Mouse (Mus musculus) macrophage (primary cell): ENCODE measurements around the gene Esam. TPM values are rescaled to one million over a fixed set of nuclear protein-coding genes. Genes with fewer than 3 reads are reported as not detected.
A peak's percentile ranks its signal among the peaks of the same experiment; 100 is the strongest.

Experiments used
- H3K27ac ChIP-seq: fragments of 350-480 bp; formaldehyde crosslinking; 2 replicates; pipeline ENCODE4 v1.9.0; 2021
- H3K36me3 ChIP-seq: fragments of 350-480 bp; formaldehyde crosslinking; 2 replicates; pipeline ENCODE4 v1.9.0; 2021; ENCODE audit errors: inconsistent target
- H3K4me3 ChIP-seq: fragments of 350-480 bp; formaldehyde crosslinking; 2 replicates; pipeline ENCODE4 v1.9.0; 2021; ENCODE audit errors: inconsistent target
- H3K79me2 ChIP-seq: fragments of 350-480 bp; formaldehyde crosslinking; 2 replicates; pipeline ENCODE4 v1.9.0; 2021; ENCODE audit errors: inconsistent target
- WGBS: methylation state at CpG from one replicate; pipeline ENCODE4 v1.1.7; 2026; ENCODE audit warnings: inconsistent platforms; ENCODE audit not compliant: missing documents; 5-methylcytosine and 5-hydroxymethylcytosine counted together
- polyA plus RNA-seq: library from polyadenylated mRNA; stranded (reverse); fragments of 250-400 nt; gene quantifications from 3 replicates; pipeline ENCODE4 v1.2.4, GENCODE M21; 2018; ENCODE audit warnings: inconsistent platforms

Esam gene
- polyA plus RNA-seq, 1 experiment from 2014 or later, result 0.17 TPM

GRCm38 (mm10) chr9:37541851-37542642 lies 14.2 kb downstream of the Esam start:
- Histone ChIP-seq H3K27ac (no peak overlapping the region), H3K36me3 (no peaks in the 10 kb centered on the region), H3K79me2 (no peaks in the 10 kb centered on the region), H3K4me3 (no peak overlapping the region)
- WGBS, result 84% methylated on average over 7 of the region's 7 CpGs

GRCm38 (mm10) chr9:37543869-37544440 lies 16.1 kb downstream of the Esam start:
- 54% methylated on average over 12 of the region's 12 CpGs for WGBS
- H3K27ac ChIP-seq, result no peak overlapping the region
- H3K4me3 ChIP-seq, result peak overlapping the region; percentile 37
- no peaks in the 10 kb centered on the region for H3K36me3 ChIP-seq
- H3K79me2 ChIP-seq, result no peaks in the 10 kb centered on the region

GRCm38 (mm10) chr9:37544447-37545165 lies 16.7 kb downstream of the Esam start:
- Histone ChIP-seq H3K36me3 (no peaks in the 10 kb centered on the region), H3K27ac (no peak overlapping the region), H3K79me2 (no peaks in the 10 kb centered on the region), H3K4me3 (peak overlapping the region; percentile 37)
- 8% methylated on average over 27 of the region's 29 CpGs for WGBS

- 74% methylated on average over 10 of the region's 17 CpGs for WGBS
- Histone ChIP-seq H3K4me3 (no peak overlapping the region), H3K27ac (no peak overlapping the region), H3K79me2 (no peaks in the 10 kb centered on the region), H3K36me3 (no peaks in the 10 kb centered on the region)
Observed at GRCm38 (mm10) chr9:37545166-37545610, 17.3 kb downstream of the Esam start.

- Histone ChIP-seq H3K27ac (no peak overlapping the region), H3K4me3 (no peak overlapping the region), H3K36me3 (no peaks in the 10 kb centered on the region), H3K79me2 (no peaks in the 10 kb centered on the region)
- WGBS, result 98% methylated on average over 24 of the region's 27 CpGs
Observed at GRCm38 (mm10) chr9:37545847-37546452, 18.1 kb downstream of the Esam start.

- Histone ChIP-seq H3K79me2 (no peaks in the 10 kb centered on the region), H3K36me3 (no peaks in the 10 kb centered on the region), H3K27ac (no peak overlapping the region), H3K4me3 (no peak overlapping the region)
- no CpG with 5 or more reads among the region's 1 CpGs for WGBS
Observed at GRCm38 (mm10) chr9:37546889-37547288, 19.0 kb downstream of the Esam start.

- 89% methylated on average over 1 of the region's 1 CpGs for WGBS
- no peak overlapping the region for H3K4me3 ChIP-seq
- H3K27ac ChIP-seq, result no peak overlapping the region
- no peaks in the 10 kb centered on the region for H3K79me2 ChIP-seq
- no peaks in the 10 kb centered on the region for H3K36me3 ChIP-seq
Observed at GRCm38 (mm10) chr9:37550435-37550834, 22.6 kb downstream of the Esam start.

GRCm38 (mm10) chr9:37551751-37552531 lies 24.1 kb downstream of the Esam start:
- H3K27ac ChIP-seq, result no peak overlapping the region
- no peaks in the 10 kb centered on the region for H3K79me2 ChIP-seq
- H3K4me3 ChIP-seq, result no peak overlapping the region
- 4% methylated on average over 23 of the region's 23 CpGs for WGBS
- no peaks in the 10 kb centered on the region for H3K36me3 ChIP-seq

GRCm38 (mm10) chr9:37552536-37553293 lies 24.8 kb downstream of the Esam start, which contains the start of gene Nrgn:
TSS of gene Nrgn (minus strand) at chr9:37552904.
- no peak within 1 kb of the TSS for H3K4me3 ChIP-seq
- H3K27ac ChIP-seq, result no peak within 1 kb of the TSS
- 11% methylated on average over 25 of the region's 31 CpGs for whole genome bisulfite sequencing
- no peaks in the 10 kb centered on the region for H3K36me3 ChIP-seq
- H3K79me2 ChIP-seq, result no peaks in the 10 kb centered on the region

GRCm38 (mm10) chr9:37554279-37554678 lies 26.4 kb downstream of the Esam start:
- no peak overlapping the region for H3K27ac ChIP-seq

GRCm38 (mm10) chr9:37554838-37555748 lies 27.2 kb downstream of the Esam start, which contains the start of gene Siae:
TSS of gene Siae (plus strand) at chr9:37555698.
- Histone ChIP-seq H3K79me2 (no peaks in the 10 kb centered on the region), H3K36me3 (no peaks in the 10 kb centered on the region), H3K4me3 (no peak within 1 kb of the TSS), H3K27ac (no peak within 1 kb of the TSS)
- 38% methylated on average over 7 of the region's 7 CpGs for WGBS

More at GRCm38 (mm10) chr9:37554279-37554678, 26.4 kb downstream of the Esam start:
- Histone ChIP-seq H3K79me2 (no peaks in the 10 kb centered on the region), H3K4me3 (no peak overlapping the region), H3K36me3 (no peaks in the 10 kb centered on the region)
- WGBS, result 7% methylated on average over 1 of the region's 1 CpGs

GRCm38 (mm10) chr9:37556366-37556765 lies 28.5 kb downstream of the Esam start:
- Histone ChIP-seq H3K4me3 (no peak overlapping the region), H3K27ac (no peak overlapping the region), H3K36me3 (no peaks in the 10 kb centered on the region), H3K79me2 (no peaks in the 10 kb centered on the region)
- WGBS, result 34% methylated on average over 3 of the region's 3 CpGs
